Mouse (Mus musculus) left cerebral cortex, adult 8-10 months (tissue): ENCODE measurements around the gene Wwtr1. TPM values are rescaled to one million over a fixed set of nuclear protein-coding genes. Genes with fewer than 3 reads are reported as not detected.

Experiments used
- DNase-seq, 2 experiments: peaks; one replicate each; pipeline ENCODE4 v3.0.0; 2022; ENCODE audit warnings: low spot score in 2 of 2
- microRNA-seq, 2 experiments: library from miRNA; unstranded; fragments of <30 nt; microRNA quantifications; one replicate each; pipeline ENCODE4 v1.2.0; 2022
- total RNA-seq, 4 experiments: library from RNA; stranded (reverse); gene quantifications; 2 replicates each; pipeline ENCODE4 v1.2.4; 2022

Wwtr1 gene
- total RNA-seq, 4 experiments from 2014 or later, result 11.3 to 13.5 (median 12.4) TPM

DNA sequence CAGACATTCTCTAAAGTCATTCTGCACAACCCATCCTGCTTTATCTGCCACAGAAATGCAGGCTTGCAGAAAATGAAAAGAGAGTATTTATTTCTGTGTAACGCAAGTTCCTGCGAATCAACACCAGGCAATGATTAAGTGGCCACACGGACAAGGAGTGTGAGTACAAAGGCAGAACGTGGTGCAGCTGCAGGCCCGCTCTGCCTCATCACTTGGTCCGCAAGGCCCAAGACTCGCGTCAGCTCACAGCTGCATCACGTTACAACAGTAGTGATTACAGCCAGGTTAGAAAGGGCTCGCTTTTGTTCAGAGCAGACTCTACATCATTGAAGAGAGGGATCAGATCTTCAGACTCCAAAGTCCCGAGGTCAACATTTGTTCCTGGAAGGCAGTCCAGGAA lies 117.1 kb downstream of the Wwtr1 start:
- no peak for DNase-seq

DNA sequence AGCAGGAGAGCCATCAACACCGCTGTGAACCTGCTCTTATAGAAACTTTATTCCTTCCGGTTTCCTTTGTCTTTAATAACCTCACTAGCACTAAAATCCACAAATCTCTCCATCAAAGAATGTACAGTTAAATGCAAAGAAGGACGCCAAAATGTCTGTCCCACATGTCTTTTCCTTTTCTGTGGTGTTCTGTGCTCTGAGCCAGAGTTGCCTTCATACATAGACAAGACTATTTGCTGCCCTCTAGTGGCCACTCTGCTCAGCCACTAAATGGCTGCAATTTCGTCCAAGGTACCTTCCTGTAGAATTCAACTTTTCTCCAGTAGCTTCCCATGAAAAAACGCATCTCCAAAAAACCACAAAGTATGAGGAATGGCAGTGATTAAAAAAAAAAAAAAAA lies 127.3 kb downstream of the Wwtr1 start:
- DNase-seq, result peak; percentile 27 to 44

DNA sequence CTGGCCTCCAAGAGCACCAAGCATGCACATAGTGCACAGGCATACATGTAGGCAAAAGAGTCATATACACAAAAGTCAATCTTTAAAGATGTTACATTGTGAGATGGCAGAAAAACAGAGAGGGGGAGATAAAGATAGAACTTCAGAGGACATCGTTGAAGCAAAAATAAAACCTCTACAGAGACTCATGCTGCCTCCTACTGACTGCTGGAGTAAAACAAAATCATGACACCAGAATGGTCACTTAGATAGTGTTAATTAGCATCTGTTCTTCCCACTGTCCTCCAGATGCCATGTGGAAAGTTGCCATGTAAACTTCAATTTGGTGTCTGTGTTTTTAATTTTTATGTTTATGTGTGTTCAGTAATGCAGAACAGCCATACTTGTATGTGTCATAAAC lies 127.8 kb downstream of the Wwtr1 start:
- DNase-seq, result no peak

DNA sequence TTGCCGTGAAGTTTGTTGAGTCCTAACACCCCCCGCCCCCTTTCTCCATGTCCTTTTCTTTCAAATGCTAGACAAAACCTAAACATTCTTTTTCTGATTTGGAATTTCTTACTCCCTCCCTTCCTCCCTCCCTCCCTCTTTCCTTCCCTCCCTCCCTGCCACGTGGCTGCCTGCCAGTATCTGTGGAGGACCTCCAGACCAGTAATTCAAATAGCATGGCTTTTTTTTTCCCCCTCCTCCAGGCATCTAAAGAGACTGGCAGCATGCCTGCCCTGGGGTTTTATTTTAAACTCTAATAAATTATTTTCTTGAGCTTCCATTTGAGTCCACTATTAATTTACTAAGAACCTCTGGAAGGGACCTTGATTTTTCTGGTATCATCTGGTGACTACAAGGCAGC lies 130.0 kb downstream of the Wwtr1 start:
- no peak for DNase-seq

DNA sequence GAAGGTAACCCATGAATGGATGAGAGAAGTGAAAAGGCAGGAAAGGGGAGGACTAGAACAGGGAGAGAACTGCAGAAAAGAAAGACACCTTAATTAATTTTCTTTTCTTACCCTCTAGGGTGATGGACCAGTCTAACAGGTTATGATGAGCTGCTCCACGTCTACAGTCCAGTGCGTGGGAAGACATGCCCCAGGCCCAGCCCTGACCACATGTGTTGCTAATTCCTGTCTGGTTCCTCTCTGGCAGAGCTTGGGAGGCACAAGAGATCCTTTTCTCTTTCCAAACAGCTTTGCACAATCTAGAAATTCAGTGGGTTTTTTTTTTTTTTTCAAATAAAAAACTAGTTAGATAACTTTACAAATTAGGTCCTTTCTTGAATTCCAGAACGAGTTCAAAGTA lies 134.8 kb downstream of the Wwtr1 start:
- no peak for DNase-seq

DNA sequence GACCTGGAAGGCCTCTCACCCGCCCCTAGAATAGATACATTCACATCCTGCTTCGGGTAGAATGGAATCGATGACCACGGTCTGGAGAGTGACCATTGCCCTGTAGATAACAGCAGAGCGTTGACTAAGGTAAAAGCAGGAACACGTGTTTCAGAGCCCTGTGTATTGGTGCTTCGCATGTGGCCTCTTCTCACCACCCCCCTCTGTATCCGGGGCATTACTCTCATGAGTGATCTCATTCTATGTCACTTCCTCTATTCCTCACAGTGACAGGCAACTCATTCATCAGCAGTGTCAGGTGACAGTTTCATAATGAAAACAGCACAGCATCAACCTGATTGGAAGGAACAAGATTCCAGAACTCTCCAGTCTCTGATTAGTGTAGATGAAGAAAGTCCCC lies 140.3 kb downstream of the Wwtr1 start:
- DNase-seq, result no peak

DNA sequence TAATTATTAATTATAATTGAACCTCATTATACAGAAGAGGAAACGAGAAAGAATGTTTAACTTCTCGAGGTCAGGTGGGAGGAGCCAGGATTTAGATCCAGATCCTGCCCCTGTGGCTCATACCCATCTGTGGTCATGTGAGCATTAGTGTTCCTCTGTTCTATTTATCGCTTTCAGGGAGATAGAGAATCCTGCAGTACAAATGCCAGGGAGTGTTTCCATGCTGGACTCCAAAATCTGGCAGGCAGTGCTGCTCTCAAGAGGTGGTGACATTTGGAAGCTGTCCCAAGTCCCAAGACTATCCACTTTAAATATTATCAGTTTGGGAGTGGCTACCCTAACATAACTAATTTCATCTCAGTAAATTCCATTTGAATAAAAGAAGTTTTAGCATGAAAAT lies 144.0 kb downstream of the Wwtr1 start:
- DNase-seq, result no peak

DNA sequence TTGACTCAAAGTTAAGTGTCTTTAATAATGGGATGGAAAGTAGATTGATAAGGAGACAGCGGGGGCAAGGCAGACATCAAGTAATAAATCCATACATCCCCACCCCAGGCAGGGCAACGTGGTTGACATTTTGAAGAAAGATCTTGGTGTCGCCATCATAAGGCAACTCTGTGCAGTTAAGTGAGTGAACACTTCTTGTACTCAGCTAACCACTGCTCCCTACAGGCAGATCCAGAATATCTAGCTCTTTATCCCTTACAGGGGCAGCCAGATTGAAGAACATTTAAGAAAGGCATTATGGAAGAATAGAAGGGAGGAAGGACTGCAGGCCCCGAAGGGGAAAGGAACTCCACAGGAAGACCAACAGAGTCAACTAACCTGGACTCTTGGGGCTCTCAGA lies 146.2 kb downstream of the Wwtr1 start:
- DNase-seq, result no peak

DNA sequence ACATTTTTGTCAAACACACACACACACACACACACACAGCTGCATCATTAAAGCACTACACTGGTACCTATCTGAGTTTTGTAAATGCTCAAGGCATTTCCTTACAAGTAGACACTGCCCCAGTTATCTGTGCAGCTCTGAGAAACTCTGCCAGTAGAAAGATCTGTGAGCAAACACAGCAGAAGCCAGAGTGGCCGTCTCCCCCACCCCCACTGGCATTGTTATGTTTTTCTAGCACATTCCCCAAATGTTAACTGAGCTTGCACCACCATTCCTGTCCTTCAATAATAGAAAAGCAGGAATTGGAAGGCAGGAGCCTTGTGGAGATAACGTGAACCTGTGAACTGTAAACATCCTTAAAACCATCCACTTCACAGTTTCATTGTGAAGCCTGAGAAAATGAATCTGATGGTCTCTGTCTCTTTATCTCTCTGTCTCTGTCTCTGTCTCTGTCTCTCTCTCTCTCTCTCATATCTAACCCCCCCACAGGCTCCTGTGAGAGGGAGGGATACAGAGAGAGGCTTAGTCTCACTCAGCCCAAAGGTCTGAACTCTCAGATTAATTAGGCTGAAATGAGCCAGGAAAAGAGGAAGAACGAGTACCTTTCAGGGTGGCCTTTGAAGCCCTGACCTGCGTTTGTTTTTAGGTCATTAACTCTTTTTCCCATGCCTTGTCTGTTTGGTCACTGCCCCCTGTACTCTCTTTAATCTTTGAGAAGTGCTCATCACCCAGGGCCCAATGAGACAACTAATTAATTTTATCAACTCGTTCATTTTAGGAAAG lies 146.8 kb downstream of the Wwtr1 start:
- DNase-seq, result no peak

DNA sequence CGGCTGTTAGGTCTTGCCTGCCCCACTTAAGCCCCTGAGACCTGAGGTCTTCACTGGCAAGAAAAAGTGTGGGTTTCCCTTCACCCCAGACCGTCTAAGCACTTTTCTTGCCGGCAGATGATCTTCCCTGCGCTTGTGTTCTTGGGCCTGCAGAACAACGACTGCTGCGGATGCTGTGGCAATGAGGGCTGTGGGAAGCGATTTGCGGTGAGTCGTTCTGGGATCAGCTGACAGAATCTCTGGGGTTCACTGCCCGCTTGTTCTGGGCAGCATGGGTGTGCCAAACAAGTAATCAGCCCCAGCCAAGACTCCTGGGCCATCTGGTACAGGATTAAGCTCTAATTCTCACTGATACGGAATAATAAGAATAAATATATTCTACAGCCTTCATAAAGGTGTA lies 149.4 kb downstream of the Wwtr1 start:
- no peak for DNase-seq

DNA sequence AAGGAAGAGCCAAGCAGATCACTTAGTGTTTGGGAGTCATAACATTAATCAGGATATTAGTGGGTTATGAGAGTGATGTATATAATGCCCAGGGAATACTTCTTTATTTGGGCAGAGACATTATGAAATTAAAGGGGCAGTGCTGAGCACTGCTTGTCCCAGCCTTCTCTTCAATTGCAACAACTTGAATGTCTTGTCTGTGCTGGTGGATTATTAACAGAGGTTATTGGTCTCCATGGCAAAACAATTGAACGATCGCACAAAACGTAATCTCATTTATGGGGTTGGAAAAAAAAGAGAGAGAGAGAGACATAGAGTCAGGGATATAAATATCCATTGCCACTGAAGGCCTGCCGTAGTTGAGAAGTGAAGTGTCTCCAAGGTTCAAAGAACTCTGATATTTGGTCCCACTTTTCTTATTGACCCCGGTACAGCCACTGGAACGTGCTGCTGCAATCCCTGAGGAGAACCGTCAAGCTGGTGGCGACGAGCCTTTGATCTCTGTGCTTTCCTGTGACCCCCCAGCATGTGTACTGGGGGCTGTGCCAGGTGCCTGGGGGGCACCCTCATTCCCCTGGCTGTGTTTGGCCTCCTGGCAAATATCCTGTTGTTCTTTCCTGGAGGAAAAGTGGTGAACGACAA lies 150.5 kb downstream of the Wwtr1 start, which contains the start of gene Tm4sf4:
TSS of gene Tm4sf4 (plus strand) at position 226 of the 642 bp plus-strand sequence.
- no peak for DNase-seq

DNA sequence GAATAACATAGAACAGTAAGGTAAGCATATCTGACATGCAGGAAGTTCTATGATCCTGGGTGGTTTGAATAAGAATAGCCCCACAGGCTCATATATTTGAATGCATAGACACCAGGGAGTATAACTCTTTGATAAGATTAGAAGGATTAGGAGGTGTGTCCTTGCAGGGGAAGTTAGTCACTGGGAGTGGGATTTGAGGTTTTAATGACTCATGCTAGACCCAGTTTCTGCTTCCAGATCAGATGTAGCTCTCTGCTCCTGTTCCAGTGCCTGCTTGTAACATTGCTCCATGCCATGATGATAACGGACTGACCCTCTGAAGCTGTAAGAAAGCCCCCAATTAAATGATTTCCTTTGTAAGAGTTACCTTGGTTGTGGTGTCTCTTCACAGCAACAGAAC lies 155.1 kb downstream of the Wwtr1 start:
- no peak for DNase-seq

DNA sequence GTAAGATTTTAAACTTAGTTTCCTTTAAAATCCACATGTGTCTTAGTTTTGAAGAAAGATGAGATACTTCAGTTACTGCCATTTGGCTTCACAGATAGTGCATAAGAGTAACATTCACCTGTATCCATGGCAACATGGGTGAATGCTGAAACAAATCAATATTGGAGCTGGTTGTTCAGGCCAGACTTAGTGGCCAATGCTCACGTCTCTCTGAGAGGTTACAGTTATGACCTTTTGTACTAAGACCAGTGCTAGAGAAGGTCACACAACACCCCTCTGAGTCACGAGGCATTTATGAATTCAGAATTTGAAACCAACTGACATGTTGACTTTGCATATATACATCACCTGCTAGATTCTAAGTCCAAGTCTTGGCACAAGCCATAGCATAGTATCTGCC lies 155.5 kb downstream of the Wwtr1 start:
- no peak for DNase-seq

DNA sequence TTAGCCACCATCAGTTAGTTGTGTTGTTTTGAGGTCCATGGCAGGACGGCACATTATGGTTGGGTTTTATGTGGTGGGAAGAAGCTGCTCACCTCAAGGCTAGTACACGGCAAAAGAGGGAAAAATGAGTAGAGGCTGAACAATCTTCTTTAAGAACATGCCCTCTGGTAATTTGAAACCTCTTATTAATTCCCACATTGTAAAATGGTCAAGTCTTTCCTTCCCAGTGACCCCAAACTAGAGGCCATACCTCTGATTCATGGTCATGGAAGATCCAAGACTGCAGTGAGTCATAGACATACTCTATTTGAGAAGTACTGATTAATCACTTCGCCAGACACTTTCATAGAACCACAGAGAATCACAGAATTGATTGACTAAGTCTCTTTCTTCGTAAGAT lies 164.2 kb downstream of the Wwtr1 start:
- no peak for DNase-seq

Small RNA genes lying within 50 kb of the gene (microRNA-seq; reads per million reads assigned to microRNA genes)
- 0 to 0.42 reads per million in 2 experiments for gene Mir6377

Other genes with a start within 250 kb of the Wwtr1 start
- gene Tm4sf4, start 150.6 kb downstream of the Wwtr1 start, total RNA-seq, result not detected
- gene Commd2, start 75.8 kb upstream of the Wwtr1 start, total RNA-seq, result 10 to 100 TPM; 18.5 to 20.9 (median 19.2) TPM
- gene Ankub1, start 116.9 kb upstream of the Wwtr1 start, total RNA-seq, result 1 to 10 TPM; 1.8 to 2.6 (median 2.3) TPM
- gene Rnf13, start 160.2 kb upstream of the Wwtr1 start, total RNA-seq, result 100 to 1,000 TPM; 106 to 128 (median 110) TPM